Mouse (Mus musculus): ENCODE data around the gene Aoc2.

DNA sequence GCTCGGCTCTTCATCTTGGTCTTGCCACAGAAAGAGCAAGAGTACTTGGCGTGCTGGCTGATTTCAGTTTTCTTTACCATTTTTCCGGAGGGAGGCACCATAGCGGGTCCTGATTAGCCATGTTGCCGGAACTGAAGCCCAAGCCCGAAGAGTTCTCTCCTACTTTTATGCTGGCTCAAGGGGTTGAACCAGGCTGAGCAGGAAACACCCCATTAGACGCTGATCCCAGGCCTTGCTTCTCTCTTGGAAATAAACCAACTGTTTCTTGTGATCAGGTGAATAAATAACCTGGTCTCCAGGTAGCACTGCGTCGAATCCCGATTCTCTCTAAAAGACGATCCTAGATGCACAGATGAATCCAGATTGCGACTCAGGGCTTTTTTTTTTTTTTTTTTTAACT is 28.6 kb downstream of the Aoc2 start:
- TF ChIP-seq POLR2A (IDR thresholded peaks at IDR 0.05; ENCODE audit: insufficient read depth, low read depth, low read length) (no peak), CTCF (IDR thresholded peaks at IDR 0.05; ENCODE audit: insufficient read depth, low read depth, low read length) (no peak)
